Mouse (Mus musculus): Measurements from ENCODE around the gene Wipf3. TPM values are rescaled to one million over a fixed set of nuclear protein-coding genes. Genes with fewer than 3 reads are reported as not detected.

Wipf3 gene
- total RNA-seq, 1 experiment from 2014 or later: 5.0 TPM

- DNase-seq: no peak
Measured at GRCm38 (mm10) chr6:54432806-54433545, 3.6 kb downstream of the Wipf3 start.

DNA sequence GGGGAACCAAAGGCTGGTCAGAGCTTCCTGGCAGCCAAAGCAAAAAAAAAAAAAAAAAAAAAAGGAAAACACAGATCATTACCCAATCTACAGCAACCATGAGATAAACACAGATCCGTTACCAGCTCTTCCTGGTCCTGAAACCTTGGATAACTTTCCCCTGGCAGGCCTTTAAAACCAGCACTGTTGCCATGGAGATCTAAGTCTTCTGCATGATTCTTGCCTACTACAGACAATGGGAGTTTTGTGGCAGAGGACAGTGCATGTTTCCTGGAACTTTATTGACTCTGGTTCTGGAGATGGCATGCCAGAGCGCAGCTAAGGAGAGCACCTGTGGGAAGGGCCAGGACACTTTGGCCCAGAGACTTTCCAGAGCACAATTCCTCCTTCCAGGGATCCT is 4.8 kb downstream of the Wipf3 start:
- no peak for DNase-seq

- no peak for DNase-seq
Measured at GRCm38 (mm10) chr6:54435663-54436062, 6.3 kb downstream of the Wipf3 start.

DNA sequence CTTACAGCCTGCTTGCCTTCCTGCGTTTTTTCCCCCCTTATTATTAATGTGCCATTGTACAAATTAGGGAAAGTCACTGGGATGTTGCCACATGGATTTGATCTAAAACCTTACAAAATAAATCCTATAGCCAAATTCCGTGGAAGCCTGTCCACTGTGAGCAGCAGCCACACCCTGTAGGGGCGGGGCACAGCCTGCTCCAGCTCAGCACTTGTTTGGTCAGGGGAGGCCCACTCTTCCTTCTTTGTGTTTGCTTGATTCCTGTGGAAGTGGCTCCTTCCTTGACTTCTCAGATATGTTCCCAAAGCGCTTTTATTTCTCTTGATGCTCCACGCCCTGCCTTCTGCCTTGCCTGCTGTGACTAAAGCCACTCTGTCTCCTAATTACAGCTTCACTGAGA is 6.9 kb downstream of the Wipf3 start:
- DNase-seq: no peak

- no peak for DNase-seq
Measured at GRCm38 (mm10) chr6:54438510-54438909, 9.1 kb downstream of the Wipf3 start.

DNA sequence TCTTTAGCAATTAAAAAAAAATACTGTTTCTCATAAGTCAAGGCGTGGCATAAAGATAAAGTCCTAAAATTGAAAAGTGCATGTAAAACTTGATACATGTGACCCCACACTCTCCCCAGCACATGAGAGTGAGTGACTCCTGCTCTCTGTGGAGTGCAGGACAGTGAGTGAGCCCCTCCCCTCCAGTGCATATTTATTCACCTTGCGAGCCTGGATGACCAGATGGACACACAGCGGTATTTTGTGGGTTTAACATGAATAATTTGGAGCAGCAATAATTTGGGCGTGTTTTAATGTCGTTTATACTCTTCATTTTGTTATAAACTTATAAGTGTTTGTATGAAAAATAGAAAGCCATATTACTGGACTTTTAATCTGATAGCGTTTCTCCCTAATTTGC is 11.3 kb downstream of the Wipf3 start:
- no peak for DNase-seq

- DNase-seq: no peak
Measured at GRCm38 (mm10) chr6:54443657-54444056, 14.3 kb downstream of the Wipf3 start.

GRCm38 (mm10) chr6:54444086-54444485 is 14.7 kb downstream of the Wipf3 start:
- DNase-seq: no peak

GRCm38 (mm10) chr6:54445249-54445818 is 15.9 kb downstream of the Wipf3 start:
- no peak for DNase-seq

GRCm38 (mm10) chr6:54447353-54447752 is 17.9 kb downstream of the Wipf3 start:
- no peak for DNase-seq

DNA sequence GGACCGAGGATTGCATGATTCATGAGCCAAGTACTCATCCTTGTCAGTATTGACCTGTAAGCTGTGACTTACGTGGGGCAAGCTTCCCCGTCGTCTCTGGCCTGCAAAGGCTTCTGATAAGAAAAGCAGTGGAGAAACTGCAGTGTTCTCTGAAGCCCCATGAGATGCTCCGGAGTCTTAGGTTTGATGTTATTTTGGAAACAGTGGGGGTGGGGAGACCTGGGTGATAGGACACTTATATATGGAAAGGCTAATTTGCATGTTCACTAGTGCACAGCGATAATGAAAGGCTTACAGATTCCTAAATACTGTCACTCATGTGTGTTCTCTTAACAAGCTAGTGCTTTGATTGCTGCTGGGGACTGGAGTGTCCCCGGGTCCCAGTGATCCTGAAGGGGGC is 30.3 kb downstream of the Wipf3 start:
- peak; percentile 21 for DNase-seq

GRCm38 (mm10) chr6:54460172-54460914 is 30.9 kb downstream of the Wipf3 start:
- DNase-seq: no peak

- DNase-seq: peak; percentile 62
Measured at GRCm38 (mm10) chr6:54460915-54461671, 31.7 kb downstream of the Wipf3 start.

DNA sequence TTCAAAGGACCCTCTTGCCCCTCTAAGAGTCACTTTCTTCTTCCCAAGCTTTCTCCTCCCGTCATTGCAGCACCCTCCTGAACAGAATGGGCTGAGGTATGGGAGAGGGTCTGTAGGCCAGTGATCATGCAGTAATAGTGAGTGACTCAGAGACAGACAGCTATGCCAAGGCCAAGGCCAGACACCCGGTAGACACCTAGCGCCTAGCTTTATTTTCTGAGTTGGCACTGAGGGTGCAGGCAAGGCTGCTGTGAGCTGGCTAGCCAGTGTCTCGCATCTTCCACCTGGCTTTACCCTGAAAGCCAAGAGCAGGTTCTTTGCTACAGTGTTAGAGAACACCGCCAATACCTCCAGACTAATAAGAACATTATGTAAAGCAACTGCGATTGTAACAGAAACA is 33.4 kb downstream of the Wipf3 start:
- DNase-seq: peak; percentile 49

- DNase-seq: peak; percentile 29
Measured at GRCm38 (mm10) chr6:54463701-54464458, 34.5 kb downstream of the Wipf3 start.

- no peak for DNase-seq
Measured at GRCm38 (mm10) chr6:54464926-54465325, 35.5 kb downstream of the Wipf3 start.

- DNase-seq: no peak
Measured at GRCm38 (mm10) chr6:54467371-54467770, 38.0 kb downstream of the Wipf3 start.

GRCm38 (mm10) chr6:54471866-54472265 is 42.5 kb downstream of the Wipf3 start:
- DNase-seq: no peak

GRCm38 (mm10) chr6:54472846-54473715 is 43.7 kb downstream of the Wipf3 start:
- peak; percentile 41 for DNase-seq

GRCm38 (mm10) chr6:54475926-54476667 is 46.7 kb downstream of the Wipf3 start:
- DNase-seq: no peak

Data from adrenal gland, postnatal 14 days (tissue).